Mouse (Mus musculus) cortical plate, adult 2 months (tissue): ENCODE results near the gene Cers3.

ENCODE experiments used
- CTCF ChIP-seq: fragments of 200-500 bp; IDR thresholded peaks from 2 replicates; pipeline ENCODE4 v1.5.1; 2011; ENCODE audit warnings: mild to moderate bottlenecking, control low read depth, low read length; ENCODE audit not compliant: insufficient read depth; ENCODE audit errors: extremely low read depth
- POLR2A ChIP-seq: fragments of 200-500 bp; IDR thresholded peaks from 2 replicates; pipeline ENCODE4 v1.6.1; 2011; ENCODE audit warnings: mild to moderate bottlenecking, low read length, control low read depth; ENCODE audit not compliant: insufficient read depth; ENCODE audit errors: extremely low read depth

DNA sequence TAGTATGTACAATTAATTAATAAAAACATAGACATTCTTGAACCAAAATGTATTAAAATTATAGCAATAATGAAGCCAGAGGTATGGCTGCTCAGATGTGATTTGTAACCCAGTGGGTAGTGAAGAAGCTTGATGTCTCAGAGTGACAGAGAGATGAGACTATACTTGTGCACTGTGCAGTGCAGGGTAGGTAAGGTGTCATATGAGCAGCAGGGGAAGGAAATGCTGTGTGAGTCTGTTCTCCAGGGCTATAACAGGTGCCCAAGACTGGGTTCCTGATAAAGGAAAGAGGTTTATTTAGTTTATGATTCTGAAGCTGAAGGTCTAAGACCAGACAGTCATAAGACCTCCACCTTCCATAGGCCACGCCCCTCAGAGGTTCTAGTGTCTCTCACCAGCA is 69.9 kb downstream of the Cers3 start:
- TF ChIP-seq POLR2A = no peak
- TF ChIP-seq CTCF = no peak
